Mouse (Mus musculus) hindbrain, embryonic 13.5 days (tissue): ENCODE results near the gene Nudt12. TPM values are rescaled to one million over a fixed set of nuclear protein-coding genes. Genes with fewer than 3 reads are reported as not detected.

Experiments used
- ATAC-seq: fragments of 200-750 bp; cut with Nextera tagmentation; 2 replicates; pipeline ENCODE4 v1.8.0; 2017; ENCODE audit warnings: moderate TSS enrichment; ENCODE audit not compliant: low FRiP score
- H3K27ac ChIP-seq: fragments of 300-500 bp; sonication (generic); 2 replicates; pipeline ENCODE4 v1.5.1; 2015; ENCODE audit warnings: inconsistent platforms, mild to moderate bottlenecking, moderate library complexity
- H3K27me3 ChIP-seq: fragments of 300-500 bp; sonication (generic); 2 replicates; pipeline ENCODE4 v1.6.1; 2015; ENCODE audit warnings: mild to moderate bottlenecking, inconsistent platforms
- H3K36me3 ChIP-seq: fragments of 300-500 bp; sonication (generic); 2 replicates; pipeline ENCODE4 v1.6.1; 2015; ENCODE audit warnings: mild to moderate bottlenecking, inconsistent platforms
- H3K4me1 ChIP-seq: fragments of 300-500 bp; sonication (generic); replicated peaks from 2 replicates; pipeline ENCODE4 v1.6.1; 2015; ENCODE audit warnings: inconsistent platforms
- H3K4me2 ChIP-seq: fragments of 300-500 bp; sonication (generic); 2 replicates; pipeline ENCODE4 v1.6.1; 2015; ENCODE audit warnings: inconsistent platforms, mild to moderate bottlenecking, moderate library complexity
- H3K4me3 ChIP-seq: fragments of 300-500 bp; sonication (generic); 2 replicates; pipeline ENCODE4 v1.5.1; 2015; ENCODE audit warnings: mild to moderate bottlenecking, inconsistent platforms
- H3K9ac ChIP-seq: fragments of 300-500 bp; sonication (generic); 2 replicates; pipeline ENCODE4 v1.6.1; 2015; ENCODE audit warnings: mild to moderate bottlenecking, inconsistent platforms
- H3K9me3 ChIP-seq: fragments of 300-500 bp; sonication (generic); 2 replicates; pipeline ENCODE4 v1.6.1; 2016; ENCODE audit warnings: inconsistent platforms
- WGBS: fragments of 180-500 bp; shearing (Covaris S2); methylation state at CpG from one replicate; pipeline ENCODE4 v1.1.7; 2015; 5-methylcytosine and 5-hydroxymethylcytosine counted together
- polyA plus RNA-seq: library from polyadenylated mRNA; unstranded; fragments of >200 nt; fragmentation: Nextera tagmentation; extraction: Ambion mirVana; gene quantifications from 2 replicates; pipeline ENCODE4 v1.2.1, GENCODE M21; 2015

Nudt12 gene
- polyA plus RNA-seq, result 3.9 and 6.1 TPM in 2 replicates

DNA sequence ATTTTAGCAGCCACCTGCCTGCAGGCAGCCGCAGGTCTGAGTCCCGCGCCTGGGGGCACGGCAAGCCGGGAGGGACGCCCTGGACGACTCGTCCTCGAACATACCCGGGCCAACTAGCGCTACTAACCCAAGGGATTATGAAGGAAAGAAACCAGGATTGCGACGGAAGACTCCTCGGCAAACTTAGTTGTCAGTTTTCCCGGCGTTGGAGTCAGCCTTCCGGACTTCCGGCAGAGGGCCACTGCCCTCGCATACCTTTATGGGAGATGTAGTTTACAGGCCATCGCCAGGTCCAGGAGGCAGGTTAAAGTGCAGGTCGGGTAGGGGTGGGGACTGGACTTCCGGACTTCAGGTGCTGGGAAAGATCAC lies at the start of gene Nudt12:
Gene Nudt12 (minus strand): TSS at position 282 of the 369 bp plus-strand sequence.
- no peaks in the 10 kb centered on the region for H3K9me3 ChIP-seq
- under 1% methylated on average over 22 of the region's 22 CpGs for WGBS
- H3K4me1 ChIP-seq, result 0 out of 2 replicates have a peak, but pooled peaks cover 6% of the 10 kb centered on the region
- peak within 1 kb of the TSS; percentile 78 for H3K4me2 ChIP-seq
- H3K27me3 ChIP-seq, result no peaks in the 10 kb centered on the region
- no peaks in the 10 kb centered on the region for H3K36me3 ChIP-seq
- H3K9ac ChIP-seq, result peak within 1 kb of the TSS; percentile 75
- H3K27ac ChIP-seq, result 0 out of 2 replicates have a peak within 1 kb of the TSS, but pooled peaks have one; percentile 31
- peak within 1 kb of the TSS; percentile 74 for H3K4me3 ChIP-seq
- peak; percentile 89 for ATAC-seq

DNA sequence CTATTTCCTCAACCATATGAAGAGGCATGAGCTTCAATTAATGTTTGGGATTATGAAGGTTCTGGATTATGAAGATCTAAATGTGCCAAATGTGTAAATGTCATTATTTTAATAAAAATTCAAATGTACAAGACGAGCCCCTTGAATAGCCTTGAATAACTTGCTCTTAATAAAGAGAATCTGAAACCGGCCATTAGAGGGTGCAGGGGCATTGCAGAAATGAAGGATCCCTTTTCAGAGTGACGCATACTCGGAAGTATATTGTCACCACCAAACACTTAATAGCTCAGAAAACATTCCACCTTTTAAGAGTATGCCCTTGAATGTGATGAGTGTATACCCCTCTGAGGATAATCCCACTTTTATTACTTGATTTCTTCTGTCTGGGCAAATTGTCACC lies 40.1 kb upstream of the Nudt12 start:
- H3K4me2 ChIP-seq, result no peak overlapping the region
- no peaks in the 10 kb centered on the region for H3K9me3 ChIP-seq
- H3K36me3 ChIP-seq, result no peaks in the 10 kb centered on the region
- H3K4me1 ChIP-seq, result no peaks in the 10 kb centered on the region
- no peaks in the 10 kb centered on the region for H3K27me3 ChIP-seq
- WGBS, result 78% methylated on average over 4 of the region's 4 CpGs
- H3K4me3 ChIP-seq, result no peak overlapping the region
- no peak overlapping the region for H3K27ac ChIP-seq
- ATAC-seq, result no peak
- H3K9ac ChIP-seq, result no peak overlapping the region

- no peak overlapping the region for H3K4me2 ChIP-seq
- no peaks in the 10 kb centered on the region for H3K9me3 ChIP-seq
- ATAC-seq, result no peak
- H3K36me3 ChIP-seq, result no peaks in the 10 kb centered on the region
- H3K4me1 ChIP-seq, result no peaks in the 10 kb centered on the region
- H3K9ac ChIP-seq, result no peak overlapping the region
- no peaks in the 10 kb centered on the region for H3K27me3 ChIP-seq
- H3K4me3 ChIP-seq, result no peak overlapping the region
- no peak overlapping the region for H3K27ac ChIP-seq
- WGBS, result 52% methylated on average over 5 of the region's 5 CpGs
Observed at GRCm38 (mm10) chr17:59039754-59040153, 26.6 kb upstream of the Nudt12 start.

GRCm38 (mm10) chr17:59033445-59033844 lies 20.3 kb upstream of the Nudt12 start:
- H3K4me1 ChIP-seq, result no peaks in the 10 kb centered on the region
- no peak overlapping the region for H3K27ac ChIP-seq
- ATAC-seq, result no peak
- H3K9me3 ChIP-seq, result no peaks in the 10 kb centered on the region
- no peaks in the 10 kb centered on the region for H3K27me3 ChIP-seq
- H3K36me3 ChIP-seq, result no peaks in the 10 kb centered on the region
- H3K4me3 ChIP-seq, result no peak overlapping the region
- no peak overlapping the region for H3K9ac ChIP-seq
- WGBS, result 98% methylated on average over 3 of the region's 3 CpGs
- no peak overlapping the region for H3K4me2 ChIP-seq

DNA sequence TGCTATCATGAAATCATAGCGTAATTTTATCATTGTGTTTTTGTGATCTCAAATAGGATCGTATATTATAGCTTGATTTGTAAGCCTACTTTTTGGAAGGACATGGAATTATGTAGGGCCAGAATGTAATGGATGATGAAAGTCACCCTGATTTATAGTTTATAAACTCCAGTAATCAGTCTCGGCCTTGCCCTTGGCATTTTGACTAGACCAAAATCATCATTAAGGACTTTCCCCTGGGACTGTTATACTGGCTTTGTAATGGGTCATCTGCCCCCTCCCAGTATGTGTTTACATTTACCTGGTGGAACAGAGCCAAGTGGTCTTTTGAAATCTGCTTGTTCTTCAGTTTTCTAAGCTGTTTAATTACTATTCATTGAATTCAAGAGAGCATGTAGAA lies 13.2 kb upstream of the Nudt12 start:
- WGBS, result 92% methylated on average over 3 of the region's 3 CpGs

DNA sequence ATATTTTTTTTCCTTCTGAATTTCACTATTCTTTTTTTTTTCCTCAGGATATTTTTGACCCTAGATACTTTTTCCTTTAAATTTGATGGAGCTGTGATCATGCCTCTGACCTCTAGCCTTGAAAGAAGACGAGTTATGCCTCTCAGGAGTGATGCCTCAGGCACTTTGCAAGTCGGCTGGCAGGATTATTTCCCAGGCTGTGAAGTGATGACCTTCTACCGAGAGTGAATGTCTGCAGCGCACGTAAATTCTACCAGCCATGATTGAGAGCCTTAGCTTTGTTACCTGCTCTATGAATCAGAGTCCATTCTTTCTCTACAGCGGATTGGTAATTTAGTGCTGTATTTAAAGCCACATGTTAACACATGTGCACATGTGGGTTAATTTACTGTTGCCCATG lies 11.3 kb upstream of the Nudt12 start:
- no peak overlapping the region for H3K9ac ChIP-seq
- no peaks in the 10 kb centered on the region for H3K36me3 ChIP-seq
- H3K27ac ChIP-seq, result no peak overlapping the region
- peaks cover 2% of the 10 kb centered on the region; the same call in 1 of the 2 replicates for H3K4me1 ChIP-seq
- H3K27me3 ChIP-seq, result no peaks in the 10 kb centered on the region
- no peak for ATAC-seq
- H3K4me3 ChIP-seq, result no peak overlapping the region
- WGBS, result 34% methylated on average over 6 of the region's 6 CpGs
- no peaks in the 10 kb centered on the region for H3K9me3 ChIP-seq
- no peak overlapping the region for H3K4me2 ChIP-seq

More for the DNA sequence above, 13.2 kb upstream of the Nudt12 start:
- no peaks in the 10 kb centered on the region for H3K9me3 ChIP-seq
- no peak for ATAC-seq
- peaks cover 2% of the 10 kb centered on the region; the same call in 1 of the 2 replicates for H3K4me1 ChIP-seq
- H3K27me3 ChIP-seq, result no peaks in the 10 kb centered on the region
- no peak overlapping the region for H3K4me2 ChIP-seq
- H3K36me3 ChIP-seq, result no peaks in the 10 kb centered on the region
- H3K27ac ChIP-seq, result no peak overlapping the region
- H3K9ac ChIP-seq, result no peak overlapping the region
- H3K4me3 ChIP-seq, result no peak overlapping the region

DNA sequence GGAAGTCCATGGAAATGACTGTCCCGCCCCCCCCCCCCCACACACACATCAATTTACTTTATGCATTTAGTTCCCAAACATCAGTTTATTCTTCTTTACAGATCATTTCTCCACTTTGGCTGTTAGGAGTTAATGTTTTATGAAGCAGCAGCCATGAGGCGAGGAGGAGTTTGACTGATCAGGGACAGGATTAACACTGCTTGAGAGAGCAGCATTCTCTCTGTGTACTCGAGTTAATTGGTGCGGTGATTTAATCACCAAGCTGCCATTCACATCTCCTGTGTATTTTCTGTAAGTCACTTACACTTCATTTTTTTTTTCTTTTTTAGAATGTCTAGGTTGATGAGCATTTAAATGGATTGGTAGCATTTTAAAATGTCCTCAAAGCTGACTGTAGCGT lies 10.8 kb upstream of the Nudt12 start:
- H3K4me3 ChIP-seq, result no peak overlapping the region
- no peaks in the 10 kb centered on the region for H3K36me3 ChIP-seq
- no peak overlapping the region for H3K27ac ChIP-seq
- no peaks in the 10 kb centered on the region for H3K27me3 ChIP-seq
- no peak overlapping the region for H3K4me2 ChIP-seq
- no peak for ATAC-seq
- WGBS, result 39% methylated on average over 5 of the region's 5 CpGs
- H3K4me1 ChIP-seq, result peaks cover 2% of the 10 kb centered on the region; the same call in 1 of the 2 replicates
- no peak overlapping the region for H3K9ac ChIP-seq
- H3K9me3 ChIP-seq, result no peaks in the 10 kb centered on the region

DNA sequence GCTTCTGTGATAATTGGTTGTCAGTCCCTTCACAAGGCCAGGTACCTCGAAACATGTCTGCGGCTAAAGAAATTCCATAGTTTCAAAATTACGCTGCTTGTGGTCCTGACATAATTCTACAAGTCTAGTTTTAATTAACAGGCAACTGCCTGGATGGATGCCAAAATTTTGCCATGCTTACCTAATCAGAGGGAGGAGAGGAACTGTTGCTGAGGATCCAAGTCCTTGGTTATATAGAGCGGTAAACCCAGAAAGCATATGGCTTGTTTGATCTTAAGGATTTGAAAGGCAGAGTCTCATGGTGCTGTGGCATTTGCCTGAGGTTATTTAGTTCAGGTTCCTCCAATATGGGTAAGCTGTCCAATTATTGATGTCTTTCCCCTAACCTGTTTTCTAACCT lies 5.5 kb upstream of the Nudt12 start:
- ATAC-seq, result no peak
- H3K4me2 ChIP-seq, result no peak overlapping the region
- H3K4me3 ChIP-seq, result no peak overlapping the region
- no peak overlapping the region for H3K9ac ChIP-seq
- no peaks in the 10 kb centered on the region for H3K27me3 ChIP-seq
- no peaks in the 10 kb centered on the region for H3K9me3 ChIP-seq
- no peaks in the 10 kb centered on the region for H3K4me1 ChIP-seq
- WGBS, result 87% methylated on average over 4 of the region's 4 CpGs
- H3K36me3 ChIP-seq, result no peaks in the 10 kb centered on the region
- no peak overlapping the region for H3K27ac ChIP-seq

- peak; percentile 88 for ATAC-seq
- no peaks in the 10 kb centered on the region for H3K27me3 ChIP-seq
- no peaks in the 10 kb centered on the region for H3K9me3 ChIP-seq
- H3K4me2 ChIP-seq, result peak overlapping the region; percentile 78
- WGBS, result 8% methylated on average over 15 of the region's 15 CpGs
- 0 out of 2 replicates have a peak overlapping the region, but pooled peaks have one; percentile 31 for H3K27ac ChIP-seq
- H3K9ac ChIP-seq, result peak overlapping the region; percentile 75
- H3K4me1 ChIP-seq, result 0 out of 2 replicates have a peak, but pooled peaks cover 6% of the 10 kb centered on the region
- H3K36me3 ChIP-seq, result no peaks in the 10 kb centered on the region
- H3K4me3 ChIP-seq, result peak overlapping the region; percentile 74
Observed at GRCm38 (mm10) chr17:59012421-59013090, 616 bp downstream of the Nudt12 start.

DNA sequence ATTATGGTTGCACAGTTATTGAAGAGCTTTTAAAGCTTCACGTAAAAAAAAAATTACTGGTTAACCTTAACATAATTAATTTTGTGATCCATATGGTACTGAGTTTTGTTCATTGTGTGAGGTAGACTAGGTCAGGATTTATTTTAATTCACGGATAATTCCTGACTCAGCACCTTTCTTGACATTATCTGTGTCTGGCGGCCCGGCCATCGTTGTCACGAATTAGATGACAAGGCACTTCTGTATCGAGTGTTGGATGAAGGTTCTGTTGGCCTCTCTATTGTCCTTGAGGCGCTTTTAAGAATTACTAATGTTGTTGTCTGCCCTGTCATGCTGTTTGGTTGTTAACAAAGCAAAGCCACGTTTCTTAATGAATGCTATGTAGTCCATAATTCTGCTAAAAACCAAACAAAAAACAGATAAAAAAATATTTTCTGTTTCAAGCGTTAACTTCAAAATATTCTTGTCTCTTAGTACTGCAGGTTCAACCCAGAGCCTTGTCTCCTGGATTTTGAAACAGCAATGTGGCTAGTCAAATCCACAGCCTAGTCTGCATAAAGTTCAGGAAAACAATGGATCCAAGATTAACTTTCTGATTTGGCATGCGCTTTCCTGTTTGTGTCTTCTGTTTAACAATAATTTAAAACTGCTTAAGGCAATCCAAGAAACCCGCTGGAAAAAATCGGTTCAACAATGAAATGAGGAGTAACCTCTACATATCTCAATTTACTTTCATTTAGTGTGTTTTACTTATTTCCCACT lies 1.4 kb downstream of the Nudt12 start:
- Histone ChIP-seq H3K4me3 (no peak overlapping the region), H3K27me3 (no peaks in the 10 kb centered on the region), H3K36me3 (no peaks in the 10 kb centered on the region), H3K9me3 (no peaks in the 10 kb centered on the region), H3K9ac (no peak overlapping the region), H3K27ac (no peak overlapping the region), H3K4me1 (0 out of 2 replicates have a peak, but pooled peaks cover 6% of the 10 kb centered on the region), H3K4me2 (no peak overlapping the region; the same call in 1 of the 2 replicates)
- WGBS, result 64% methylated on average over 13 of the region's 13 CpGs
- no peak for ATAC-seq

- no peak within 1 kb of the TSS for H3K9ac ChIP-seq
- WGBS, result 87% methylated on average over 6 of the region's 6 CpGs
- no peaks in the 10 kb centered on the region for H3K4me1 ChIP-seq
- no peak within 1 kb of the TSS for H3K4me2 ChIP-seq
- ATAC-seq, result no peak
- no peaks in the 10 kb centered on the region for H3K27me3 ChIP-seq
- H3K36me3 ChIP-seq, result no peaks in the 10 kb centered on the region
- H3K9me3 ChIP-seq, result no peaks in the 10 kb centered on the region
- H3K4me3 ChIP-seq, result no peak within 1 kb of the TSS
- H3K27ac ChIP-seq, result no peak within 1 kb of the TSS
Observed at GRCm38 (mm10) chr17:58991275-58991674, 21.9 kb downstream of the Nudt12 start, which contains the start of gene Pdzph1. Gene Pdzph1, minus strand, starts transcription at chr17:58991375.

- Histone ChIP-seq H3K9ac (no peak overlapping the region), H3K4me3 (no peak overlapping the region), H3K4me1 (0 out of 2 replicates have a peak, but pooled peaks cover 3% of the 10 kb centered on the region), H3K27me3 (no peaks in the 10 kb centered on the region), H3K4me2 (no peak overlapping the region), H3K27ac (no peak overlapping the region), H3K9me3 (no peaks in the 10 kb centered on the region), H3K36me3 (no peaks in the 10 kb centered on the region)
- 41% methylated on average over 5 of the region's 5 CpGs for WGBS
- no peak for ATAC-seq
Observed at GRCm38 (mm10) chr17:58973237-58973636, 39.9 kb downstream of the Nudt12 start.
